Mouse (Mus musculus) MEL-GATA-1-ER (cell line): Measurements from ENCODE around the gene Dynlt1c.
"Not testable (repeated sequence)": the region's sequence is repeated elsewhere in the genome, so short reads cannot be mapped to it uniquely, and the experiment has no call there.

Experiments used
- DNase-seq: peaks from one replicate; pipeline ENCODE4 v3.0.0-alpha.2; 2012; ENCODE audit warnings: low read depth; ENCODE audit errors: extremely low read depth

Gene Dynlt1c

DNA sequence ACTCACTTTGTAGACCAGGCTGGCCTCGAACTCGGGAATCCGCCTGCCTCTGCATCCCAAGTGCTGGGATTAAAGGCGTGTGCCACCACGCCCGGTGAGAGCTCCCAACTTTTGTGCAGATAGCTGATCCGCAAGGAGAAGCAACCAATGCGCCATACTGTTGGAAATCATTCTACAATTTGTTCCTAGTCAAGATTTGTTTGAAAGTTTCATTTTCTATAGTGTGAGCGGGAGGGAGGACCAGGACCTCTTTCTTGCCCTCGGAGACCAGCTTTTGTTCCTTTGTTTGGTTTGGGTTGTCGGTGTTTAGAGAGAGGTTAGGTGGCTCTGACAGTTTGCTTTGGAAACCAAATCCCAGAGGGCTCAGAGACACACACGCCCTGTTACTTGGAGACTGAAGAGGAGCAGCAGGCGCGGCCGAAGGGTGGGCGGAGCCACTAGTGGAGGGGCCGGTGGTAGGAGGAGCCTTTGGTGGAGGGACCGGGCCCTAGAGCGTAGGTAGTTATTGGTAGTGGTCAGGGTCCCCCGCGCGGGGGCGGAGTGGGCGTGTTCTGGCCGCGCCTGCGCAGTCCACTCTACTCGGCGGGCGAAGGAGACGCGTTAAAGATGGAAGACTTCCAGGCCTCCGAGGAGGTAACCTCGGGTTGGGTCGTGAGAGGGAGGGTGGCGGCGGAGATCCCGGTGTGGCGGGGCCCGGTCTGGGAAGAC, at the start of gene Dynlt1c:
Dynlt1c (plus strand) TSS at position 468 of the 708 bp plus-strand sequence.
- peak; percentile 76 for DNase-seq

DNA sequence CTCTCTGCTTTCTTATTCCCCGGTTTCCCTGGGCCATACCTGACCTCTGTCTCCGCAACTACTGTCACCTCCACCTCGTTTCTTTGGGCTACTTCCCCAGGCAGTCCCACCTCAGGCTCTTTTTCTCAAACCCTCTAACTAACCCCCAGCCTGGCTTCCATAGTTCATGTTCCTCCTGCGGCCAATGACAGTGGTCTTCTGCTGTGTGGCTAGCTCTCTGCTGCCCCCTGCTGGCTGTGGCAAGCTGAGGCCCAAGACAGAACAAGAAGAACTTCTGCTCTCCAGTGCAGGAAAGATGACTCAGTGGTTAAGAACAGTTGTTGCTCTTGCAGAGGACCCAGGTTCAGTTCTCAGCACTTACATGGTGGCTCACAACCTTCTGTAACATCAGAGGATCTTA, 47.7 kb upstream of the Dynlt1c start:
- not testable (repeated sequence) for DNase-seq

DNA sequence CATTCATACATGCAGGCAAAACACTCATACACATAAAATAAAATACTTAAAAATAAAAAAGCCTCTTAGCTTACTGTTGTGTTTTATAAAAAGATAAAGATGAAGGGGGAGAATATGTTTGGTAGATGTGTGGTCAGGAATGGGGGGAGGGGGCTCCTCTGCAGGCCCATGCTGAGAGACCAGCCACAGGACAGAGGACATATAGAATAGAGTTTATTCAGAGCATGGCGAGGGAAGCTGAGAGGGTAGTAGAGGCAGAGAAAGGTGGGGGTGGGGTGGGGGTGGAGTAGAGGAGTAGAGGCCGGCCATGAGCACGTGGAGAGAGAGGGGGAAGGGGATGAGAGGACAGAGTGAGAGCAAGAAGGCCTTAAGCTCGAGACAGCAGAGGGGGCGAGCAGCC, 47.2 kb upstream of the Dynlt1c start:
- not testable (repeated sequence) for DNase-seq

DNA sequence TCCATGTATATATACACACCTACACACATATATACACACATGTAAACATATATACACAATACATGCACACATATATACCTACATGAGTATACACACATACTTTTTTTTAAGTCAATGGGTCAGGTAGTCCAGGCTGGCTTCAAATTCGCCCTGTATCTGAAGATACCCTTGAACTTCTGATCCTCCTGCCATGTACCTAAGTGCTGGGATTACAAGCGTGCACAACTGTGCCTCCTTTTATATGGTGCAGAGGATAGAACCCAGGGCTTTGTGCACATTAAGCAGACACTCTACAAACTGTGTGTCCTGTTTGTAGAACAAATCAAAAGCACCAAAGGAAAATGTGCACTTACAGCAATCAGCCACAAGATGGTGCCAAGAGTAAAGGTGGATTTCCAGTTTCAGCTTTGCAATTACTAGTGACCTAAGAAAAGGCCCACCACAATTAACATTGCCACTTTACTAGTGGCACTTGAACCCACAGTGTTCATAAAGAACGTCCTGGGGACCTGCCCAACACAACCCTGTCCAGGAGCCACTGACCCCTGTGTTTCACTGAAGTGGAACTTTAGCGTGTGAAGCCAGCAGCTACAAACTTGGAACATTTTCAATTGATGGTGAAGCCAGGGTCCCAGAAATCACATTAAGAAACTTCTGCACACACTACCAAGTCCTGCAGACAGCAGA, 41.9 kb upstream of the Dynlt1c start:
- not testable (repeated sequence) for DNase-seq

DNA sequence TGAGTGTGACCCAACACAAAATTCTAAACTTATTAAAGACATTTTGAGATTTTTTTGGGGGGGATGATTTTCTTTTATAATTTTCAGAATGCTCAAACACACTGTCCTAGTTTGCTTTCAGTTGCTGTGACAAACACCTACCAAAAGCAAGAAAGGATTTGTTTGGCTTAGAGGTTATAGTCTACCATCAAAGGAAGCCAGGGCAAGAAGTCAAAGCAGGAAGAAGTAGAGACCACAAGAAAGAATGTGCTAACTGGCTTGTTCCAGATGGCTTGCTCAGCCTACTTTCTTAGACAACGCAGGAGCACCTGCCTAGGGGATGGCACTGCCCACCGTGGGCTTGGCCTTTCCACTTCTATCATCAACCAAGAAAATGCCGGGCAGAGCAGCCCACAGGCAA, 36.6 kb upstream of the Dynlt1c start:
- not testable (repeated sequence) for DNase-seq

DNA sequence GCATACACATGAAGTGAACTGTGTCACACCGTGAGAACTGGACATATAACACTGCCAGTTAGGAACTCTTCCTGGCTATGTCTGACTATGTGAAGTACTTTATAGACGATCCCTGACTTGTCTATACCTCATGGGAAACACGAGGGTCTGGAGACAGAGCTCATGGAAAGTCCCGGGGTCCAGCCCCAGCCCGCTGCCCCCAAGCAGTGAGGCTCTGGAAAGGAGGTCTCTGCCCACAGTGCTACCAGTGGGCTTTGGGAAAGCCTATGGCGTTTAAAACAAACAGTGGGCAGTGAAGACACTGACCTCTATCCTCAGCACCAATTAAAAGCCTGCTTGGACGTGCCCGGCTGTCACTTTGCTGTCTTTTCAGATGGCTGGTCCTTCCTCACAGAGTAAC, 33.6 kb upstream of the Dynlt1c start:
- not testable (repeated sequence) for DNase-seq

DNA sequence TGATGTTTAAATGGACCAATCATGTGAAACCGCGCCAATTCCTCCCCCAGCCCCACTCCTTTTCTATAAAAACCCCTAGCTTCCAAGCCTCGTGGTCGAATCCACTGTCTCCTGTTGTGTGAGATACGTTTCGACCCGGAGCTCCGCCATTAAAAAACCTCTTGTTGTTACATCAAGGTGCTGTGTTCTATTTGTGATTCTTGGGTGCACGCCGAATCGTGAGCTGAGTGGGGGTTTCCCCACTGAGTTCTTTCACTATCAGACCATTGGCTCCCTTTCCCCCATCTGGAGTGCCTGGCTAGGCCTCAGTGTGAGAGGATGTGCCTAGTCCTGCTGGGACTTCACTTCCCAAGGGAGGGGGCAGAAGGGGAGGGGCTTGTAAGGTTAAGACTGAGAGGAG, 30.2 kb upstream of the Dynlt1c start:
- not testable (repeated sequence) for DNase-seq

DNA sequence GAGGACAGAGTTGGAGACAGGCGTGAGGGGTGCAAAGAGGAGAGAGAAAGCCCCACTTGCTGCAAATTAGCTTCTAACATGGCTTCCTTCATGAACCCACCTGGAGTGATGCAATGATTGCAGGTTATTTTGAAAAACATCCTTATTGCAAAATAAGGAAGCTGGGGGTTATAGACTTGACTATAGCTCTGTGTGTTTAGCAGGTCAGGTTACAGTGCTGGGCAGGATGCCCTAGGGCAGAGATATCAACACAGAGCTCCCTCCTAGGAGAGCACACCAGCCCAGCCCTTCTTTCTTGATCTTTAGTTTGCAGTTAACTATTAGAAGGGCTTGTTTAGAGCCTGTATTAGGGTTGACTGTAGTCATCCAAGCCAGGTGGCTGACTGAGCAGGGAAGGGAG, 29.3 kb upstream of the Dynlt1c start:
- not testable (repeated sequence) for DNase-seq

DNA sequence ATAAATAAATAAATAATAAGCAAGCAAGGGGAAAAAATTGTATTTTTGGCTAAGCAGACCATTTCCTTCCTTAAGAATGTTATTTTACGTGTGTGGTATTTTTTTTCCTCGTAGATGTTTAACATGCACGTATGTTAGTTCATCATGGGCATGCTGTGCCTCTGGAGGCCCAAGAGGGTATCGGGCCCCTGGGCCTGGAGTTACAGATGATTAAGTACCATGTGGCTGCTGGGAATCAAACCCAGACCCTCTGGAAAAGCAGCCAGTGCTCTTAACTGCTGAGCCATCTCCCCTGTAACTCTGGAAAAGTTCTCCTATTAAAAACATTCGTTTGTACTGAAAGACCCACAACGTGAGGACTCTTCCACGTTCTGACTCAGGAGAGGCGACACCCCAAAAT, 26.1 kb upstream of the Dynlt1c start:
- not testable (repeated sequence) for DNase-seq

DNA sequence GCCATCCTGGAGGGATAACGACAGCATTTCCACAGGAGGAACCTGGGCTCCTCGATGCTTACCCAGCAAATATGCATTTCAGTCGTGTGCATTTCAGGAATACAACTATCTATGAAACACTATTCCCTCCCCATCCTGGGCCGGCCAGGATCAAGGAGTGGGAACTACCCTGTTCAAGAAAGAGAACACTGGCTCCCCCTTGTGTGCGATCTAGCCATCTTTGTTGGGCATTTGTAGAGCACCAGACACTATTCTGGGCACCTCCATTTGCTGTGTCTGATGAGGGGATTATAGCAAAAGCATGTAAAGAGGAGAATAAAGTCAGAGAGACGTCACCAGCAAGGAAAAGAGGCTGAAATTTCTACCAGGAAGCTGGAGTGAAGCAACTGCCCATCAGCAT, 12.8 kb upstream of the Dynlt1c start:
- DNase-seq, result not testable (repeated sequence)

DNA sequence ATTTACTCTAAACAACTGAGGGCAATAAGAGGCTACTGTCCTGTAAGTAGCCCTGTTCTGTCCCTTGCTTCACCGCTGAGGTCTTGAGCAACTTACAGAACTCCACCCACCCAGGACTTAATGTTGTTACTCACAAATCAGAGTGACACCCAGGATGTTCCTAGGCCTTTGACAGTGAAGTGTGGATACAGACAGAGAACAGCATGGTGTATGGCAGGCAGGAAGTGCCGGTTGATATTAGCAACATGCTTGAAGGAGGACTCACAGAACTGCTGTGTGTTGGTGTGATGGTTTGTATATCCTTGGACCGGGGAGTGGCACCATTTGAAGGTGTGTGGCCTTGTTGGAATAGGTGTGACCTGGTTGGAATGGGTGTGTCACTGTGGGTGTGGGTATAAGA, 9.4 kb upstream of the Dynlt1c start:
- DNase-seq, result not testable (repeated sequence)

DNA sequence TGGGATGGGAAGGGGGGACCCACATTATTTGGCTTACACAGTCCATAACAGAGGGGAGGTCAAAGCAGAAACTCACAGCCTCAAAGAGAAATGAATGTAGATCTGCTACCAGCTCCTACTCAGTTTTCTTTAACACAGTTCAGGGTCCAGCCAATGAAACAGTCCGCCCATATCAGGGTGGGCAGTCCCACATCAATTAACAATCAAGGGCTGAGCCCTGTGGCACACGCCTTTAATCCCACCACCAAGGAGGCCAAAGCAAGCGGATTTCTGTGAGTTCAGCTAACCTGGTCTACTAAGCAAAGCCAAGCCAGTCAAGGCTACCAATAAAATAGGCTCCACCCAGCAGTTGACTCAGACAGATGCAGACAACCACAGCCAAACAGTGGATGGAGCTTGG, 7.6 kb upstream of the Dynlt1c start:
- DNase-seq, result not testable (repeated sequence)

DNA sequence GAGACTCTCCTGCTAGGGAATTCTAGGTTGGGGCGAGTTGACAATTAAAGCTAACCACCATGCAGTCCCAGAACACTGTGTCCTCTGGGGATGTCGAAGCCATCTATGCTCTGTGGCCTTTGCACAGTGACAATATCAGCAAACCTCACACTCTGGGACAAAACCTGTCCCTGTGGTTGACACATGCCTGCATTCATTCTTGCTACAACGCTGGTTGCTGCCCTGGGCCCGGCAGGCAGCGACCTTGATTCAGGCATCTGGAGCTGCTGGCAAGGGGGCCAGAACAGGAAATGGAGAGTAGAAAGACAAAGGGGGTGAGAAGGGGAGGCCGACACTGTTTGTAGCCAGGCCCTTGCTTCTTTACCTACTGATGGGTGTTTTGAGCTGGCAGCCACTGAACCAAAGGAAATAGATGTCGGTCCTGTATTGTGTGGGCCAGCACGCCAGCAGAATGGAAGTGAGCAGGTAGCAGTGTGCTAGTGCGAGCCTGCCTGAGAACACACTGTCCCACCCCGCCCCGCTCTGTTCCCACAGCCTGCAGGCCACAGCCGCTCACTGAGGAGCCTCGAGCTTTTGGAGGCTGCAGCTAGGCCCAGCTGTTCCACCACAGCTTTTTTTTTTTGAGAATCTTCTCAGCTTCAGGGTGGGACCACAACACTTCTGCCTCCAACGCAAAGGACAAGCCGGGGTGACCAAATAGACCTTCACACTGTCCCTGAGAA, 5.5 kb upstream of the Dynlt1c start:
- not testable (repeated sequence) for DNase-seq

DNA sequence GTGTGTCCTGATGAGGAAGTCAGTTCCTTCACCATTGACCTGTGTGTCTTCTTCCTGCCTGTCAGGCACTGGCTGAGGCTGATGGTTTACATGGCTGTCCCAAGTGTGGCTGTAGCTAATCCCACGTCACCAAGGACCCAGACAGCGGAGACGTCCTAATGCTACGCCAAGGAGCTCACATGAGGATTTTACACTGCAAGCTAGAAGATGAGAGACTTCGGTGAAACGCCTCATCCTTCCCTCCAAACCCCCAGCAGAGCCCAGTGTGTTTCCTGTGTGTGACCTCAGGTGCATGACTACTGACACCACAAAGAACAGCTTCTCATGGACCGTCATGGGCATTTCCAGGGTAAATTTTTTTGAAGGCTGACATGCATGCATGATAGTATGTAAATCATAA, 3.1 kb upstream of the Dynlt1c start:
- not testable (repeated sequence) for DNase-seq

DNA sequence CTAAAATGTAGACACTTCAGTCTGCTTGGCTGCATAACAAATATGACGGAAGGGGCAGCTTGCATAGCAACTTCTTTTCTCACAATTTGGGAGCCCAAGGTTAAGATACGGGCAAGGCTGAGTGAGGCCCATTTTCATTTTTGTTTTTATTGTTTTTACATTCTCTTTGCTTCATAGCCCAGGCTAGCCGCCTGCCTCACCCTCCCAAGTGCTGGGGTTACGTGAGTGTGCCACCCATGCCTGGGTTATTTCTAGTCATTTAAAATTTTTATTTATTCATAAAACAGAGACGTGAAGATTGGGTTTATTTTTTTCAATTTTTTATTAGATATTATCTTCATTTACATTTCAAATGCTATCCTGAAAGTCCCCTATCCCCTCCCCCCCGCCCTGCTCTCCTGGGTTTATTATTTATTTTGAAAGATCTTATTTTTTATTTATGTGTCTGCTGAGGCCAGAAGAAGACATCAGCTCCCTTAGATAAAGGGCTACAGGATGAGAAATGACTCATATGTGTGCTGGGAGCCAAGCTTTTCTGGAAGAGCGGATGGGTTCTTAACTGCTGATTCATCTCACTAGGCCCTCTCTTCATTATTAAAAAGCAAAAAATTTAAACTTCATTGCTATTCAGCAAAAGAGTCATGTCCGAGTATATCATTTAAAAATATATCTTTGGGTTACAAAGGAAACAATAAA, 1.1 kb upstream of the Dynlt1c start:
- not testable (repeated sequence) for DNase-seq

DNA sequence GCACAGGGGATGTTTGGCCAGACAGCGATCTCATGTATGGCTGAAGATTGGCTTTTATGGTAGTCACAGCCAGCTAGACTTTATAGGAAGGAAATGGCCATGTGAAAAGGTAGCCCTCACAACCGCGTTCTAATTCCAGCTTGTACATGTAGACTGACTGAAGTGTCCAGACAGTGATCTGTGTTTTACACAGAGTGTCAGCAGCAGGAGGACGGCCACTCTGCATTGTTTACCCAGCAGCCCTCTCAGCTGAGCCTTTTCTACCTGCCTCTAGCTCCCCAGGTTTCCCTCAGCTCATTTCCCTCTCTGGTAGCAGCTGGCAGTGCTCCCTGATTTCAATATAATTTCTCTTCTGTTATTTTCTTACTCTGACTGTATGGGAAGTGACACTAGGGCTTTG, 734 bp downstream of the Dynlt1c start:
- not testable (repeated sequence) for DNase-seq

DNA sequence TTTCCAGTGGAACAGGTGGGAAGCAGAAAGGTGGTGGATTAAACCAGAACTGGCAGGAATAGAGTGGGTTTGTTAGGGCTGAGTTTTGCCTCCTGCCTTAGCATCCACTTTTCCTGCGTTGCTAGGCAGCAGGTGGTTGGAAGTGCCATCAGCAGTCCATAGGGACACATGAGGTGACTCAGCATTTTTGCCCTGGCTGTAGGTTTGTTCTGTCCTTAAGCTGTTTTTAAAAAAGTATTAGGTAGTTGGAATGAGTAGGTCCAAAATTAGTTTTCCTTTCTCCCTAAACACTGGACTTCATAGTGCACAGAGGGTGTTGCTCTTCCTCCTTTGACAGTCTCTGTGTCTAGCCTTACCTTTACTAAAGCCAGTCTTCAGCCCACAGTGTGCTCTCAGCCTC, 3.9 kb downstream of the Dynlt1c start:
- not testable (repeated sequence) for DNase-seq

DNA sequence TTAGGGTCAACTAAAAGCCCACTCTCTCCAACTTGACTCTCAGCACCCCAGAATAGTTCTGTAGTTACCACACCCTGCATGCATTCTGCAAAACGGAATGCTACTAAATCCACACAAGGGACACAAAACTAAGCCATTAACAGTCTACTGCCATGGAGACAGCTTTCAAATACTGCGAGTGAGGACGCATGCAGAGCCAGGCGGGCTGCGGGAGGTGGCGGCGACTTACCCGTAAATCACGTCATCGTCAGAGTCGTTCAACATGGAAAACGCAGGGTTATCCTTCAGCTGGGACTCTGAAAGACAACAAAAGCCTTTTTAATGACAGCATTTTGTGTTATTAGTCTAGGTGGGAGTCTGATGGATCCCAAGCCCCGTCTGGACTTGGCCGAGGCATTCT, 12.1 kb downstream of the Dynlt1c start:
- not testable (repeated sequence) for DNase-seq

DNA sequence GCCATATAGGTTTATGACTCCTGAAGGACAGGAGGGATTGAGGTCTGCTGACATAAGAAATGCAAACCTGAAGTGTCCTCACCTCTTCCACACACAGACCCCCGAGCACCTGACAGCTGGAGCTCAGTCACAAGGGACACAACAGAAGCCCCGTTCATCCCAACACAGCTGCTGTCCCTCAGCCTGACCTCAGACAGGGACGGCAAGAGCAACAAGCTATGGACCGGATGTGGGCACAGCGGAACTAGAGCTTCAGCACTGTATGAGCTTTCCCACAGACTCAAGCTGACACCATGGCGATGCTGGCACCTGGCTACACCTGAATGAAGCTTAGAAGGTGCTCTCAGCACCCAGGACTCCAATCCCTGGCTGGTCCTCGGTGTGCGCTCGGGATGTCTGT, 12.8 kb downstream of the Dynlt1c start:
- not testable (repeated sequence) for DNase-seq

DNA sequence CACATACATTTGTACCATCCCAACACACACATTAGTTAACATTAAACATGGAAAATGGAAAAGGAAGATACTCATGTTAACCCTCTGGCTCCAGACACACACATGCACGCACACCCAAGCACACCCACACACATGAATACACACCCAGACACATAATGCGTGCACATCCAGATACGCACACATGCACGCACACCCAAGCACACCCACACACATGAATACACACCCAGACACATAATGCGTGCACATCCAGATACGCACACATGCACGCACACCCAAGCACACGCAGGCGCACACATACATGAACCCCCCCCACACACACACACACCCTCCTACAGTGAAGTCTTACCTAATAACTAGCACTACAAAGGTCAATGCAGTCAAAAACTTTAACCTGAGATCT, 15.3 kb downstream of the Dynlt1c start:
- DNase-seq, result not testable (repeated sequence)

DNA sequence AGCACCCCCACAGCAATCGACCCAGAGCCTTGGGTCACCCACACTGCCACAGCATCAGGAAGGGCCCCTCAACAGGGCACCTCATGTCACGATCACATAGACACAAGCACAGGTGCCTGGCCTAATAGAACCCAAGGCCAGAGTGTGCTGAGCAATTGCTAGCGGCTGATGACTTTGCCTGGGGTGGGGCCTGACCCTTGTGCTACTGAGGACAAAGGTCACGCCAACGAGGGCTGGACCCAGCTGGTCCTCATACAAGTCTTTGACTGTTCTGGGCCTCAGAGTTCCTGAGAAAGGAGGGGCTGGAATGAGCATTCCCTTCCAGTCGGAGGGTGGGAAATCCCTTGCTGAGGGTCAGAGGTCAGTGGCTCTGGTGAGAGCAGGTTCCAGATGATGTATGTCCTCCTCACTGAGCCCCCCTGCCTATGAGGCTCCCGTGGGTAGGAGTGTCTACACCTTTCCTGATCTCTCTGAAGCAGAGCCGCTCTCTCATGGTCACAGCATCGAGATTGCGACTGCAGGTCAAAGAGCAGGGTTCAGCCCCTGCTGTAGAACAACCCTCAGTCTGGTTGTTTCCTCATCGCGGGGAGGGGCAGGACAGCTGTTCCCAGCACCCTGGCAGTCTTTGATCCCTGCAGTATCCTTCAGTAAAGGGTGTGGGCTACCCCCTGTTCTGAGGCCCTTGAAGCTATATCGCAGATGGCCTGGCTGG, 16.4 kb downstream of the Dynlt1c start:
- not testable (repeated sequence) for DNase-seq
